16 mouse cellular contexts compared by ENCODE assay signal in the genomic region with DNA sequence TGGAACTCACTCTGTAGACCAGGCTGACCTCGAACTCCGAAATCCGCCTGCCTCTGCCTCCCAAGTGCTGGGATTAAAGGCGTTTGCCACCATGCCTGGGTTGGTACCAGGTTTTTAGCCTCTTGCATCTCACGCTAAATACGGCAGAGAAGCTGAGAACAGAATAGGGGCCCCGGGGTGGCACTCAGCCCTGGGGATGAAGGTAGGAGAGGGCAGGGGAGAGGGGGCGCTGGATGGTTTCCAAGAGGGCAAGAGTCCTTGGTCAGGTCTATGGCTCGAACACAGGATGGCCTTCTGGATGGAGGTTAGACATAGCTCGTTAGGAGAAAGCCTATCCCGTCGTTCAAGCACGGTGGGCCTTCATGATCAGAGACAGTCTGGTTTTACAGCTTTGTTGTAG.
"Had no signal": no experiment of that assay in that cellular context is flagged by ENCODE, and none has a peak within 500 bp of the region (broad histone marks: within the 10 kb centered on the region; RNA-seq: fewer than 3 reads in every experiment).

No protein-coding gene starts in this region.

- DNase-seq: cerebellum, adult 2 months; cerebellum, adult 8-10 months; cerebellum, adult 9-10 months; cerebellum, adult 9-11 months; cerebellum, postnatal 10 days; cerebellum, postnatal 14 days; cerebellum, postnatal 25 days; cerebellum, postnatal 36 days; embryo, embryonic 11 days; forebrain, postnatal 0 days; gastrocnemius, adult 2 months; gastrocnemius, postnatal 14 days; gastrocnemius, postnatal 25 days; heart, adult 11 months; heart, adult 18-20 months; heart, adult 2 months had no signal
